Mouse (Mus musculus): ENCODE measurements at regions not wholly inside any gene's neighbourhood (a gene's known extent, or its start where the extent isn't known, plus 50 kb on each side); places are given as distances from the start of the nearest gene placed in this dataset.

DNA sequence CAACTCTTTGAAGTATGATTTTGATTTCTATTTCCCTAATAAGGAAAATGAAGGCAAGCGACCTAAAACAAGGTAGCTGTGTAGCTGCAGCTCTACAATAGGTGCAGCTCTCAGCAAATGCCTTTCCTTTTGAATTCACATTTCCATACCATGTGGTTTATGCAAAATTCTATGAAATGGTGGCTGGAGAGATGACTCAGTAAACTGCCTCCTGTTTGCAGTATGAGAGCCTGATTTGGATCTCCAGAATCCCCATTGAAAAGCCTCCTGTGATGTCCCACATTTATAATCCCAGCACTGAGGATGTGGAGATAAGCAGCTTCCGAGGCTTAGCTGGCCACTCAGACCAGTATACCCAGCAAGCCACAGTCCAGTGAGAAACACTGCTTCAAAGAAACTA, 59.6 kb downstream of the Npy1r start:
- DNase-seq (ENCODE audit: low read depth, low spot score), result no peak

DNA sequence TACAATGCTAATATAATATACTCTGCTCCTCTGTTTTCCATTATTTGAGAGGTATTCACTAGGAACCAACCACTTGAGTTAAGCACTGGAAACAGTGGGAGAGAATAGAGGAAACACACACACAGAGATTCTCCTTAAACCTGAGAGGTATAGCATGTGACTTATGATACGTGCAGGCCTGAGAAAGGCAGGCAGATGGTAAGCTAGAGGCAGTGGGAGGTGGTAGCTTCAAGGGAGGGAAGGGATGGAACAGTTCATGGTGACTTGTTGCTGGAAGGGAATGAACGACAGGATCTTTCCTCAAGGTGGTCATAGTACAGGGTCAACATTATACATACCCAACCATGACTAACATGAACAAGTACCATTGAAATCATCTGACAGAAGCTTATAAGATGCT, 60.8 kb downstream of the Npy1r start:
- DNase-seq (ENCODE audit: low read depth, low spot score), result no peak

DNA sequence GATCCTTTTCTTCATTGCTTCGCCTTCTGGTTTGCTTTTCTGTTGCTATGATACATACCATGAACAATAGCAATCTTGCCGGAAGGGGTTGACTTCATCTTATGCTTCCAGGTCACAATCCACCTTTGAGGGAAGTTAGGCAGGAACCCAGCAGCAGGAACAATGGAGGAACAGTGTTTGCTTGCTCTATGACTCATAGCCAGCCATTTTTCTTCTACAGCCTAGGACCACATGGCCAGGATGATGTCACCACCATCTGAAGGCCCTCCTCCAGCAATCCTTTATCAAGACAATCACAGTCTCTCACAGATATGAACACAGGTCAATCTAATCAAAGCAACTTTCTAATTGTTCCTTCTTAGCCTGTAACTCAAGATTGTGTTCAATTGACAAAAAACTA, 61.5 kb downstream of the Npy1r start:
- no peak for DNase-seq (ENCODE audit: low read depth, low spot score)

DNA sequence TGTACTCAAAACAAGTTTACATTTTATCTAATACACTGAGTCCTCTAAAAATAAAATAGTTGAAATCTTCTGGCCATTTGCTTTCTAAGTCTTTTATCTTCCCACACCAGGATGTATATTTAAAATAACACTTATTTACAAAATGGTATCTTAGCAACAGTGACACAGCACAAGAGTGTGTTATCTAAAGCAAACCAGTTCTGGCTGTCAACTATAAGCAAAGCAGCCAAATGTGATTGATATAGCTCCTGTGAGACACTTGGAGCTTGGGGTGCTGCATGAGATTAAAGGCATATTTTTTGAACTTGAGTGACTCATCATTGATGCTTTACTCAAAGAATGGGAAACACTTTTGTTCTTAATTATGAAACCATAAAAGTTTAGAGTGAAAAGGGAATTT, 62.7 kb downstream of the Npy1r start:
- DNase-seq (ENCODE audit: low read depth, low spot score), result no peak

DNA sequence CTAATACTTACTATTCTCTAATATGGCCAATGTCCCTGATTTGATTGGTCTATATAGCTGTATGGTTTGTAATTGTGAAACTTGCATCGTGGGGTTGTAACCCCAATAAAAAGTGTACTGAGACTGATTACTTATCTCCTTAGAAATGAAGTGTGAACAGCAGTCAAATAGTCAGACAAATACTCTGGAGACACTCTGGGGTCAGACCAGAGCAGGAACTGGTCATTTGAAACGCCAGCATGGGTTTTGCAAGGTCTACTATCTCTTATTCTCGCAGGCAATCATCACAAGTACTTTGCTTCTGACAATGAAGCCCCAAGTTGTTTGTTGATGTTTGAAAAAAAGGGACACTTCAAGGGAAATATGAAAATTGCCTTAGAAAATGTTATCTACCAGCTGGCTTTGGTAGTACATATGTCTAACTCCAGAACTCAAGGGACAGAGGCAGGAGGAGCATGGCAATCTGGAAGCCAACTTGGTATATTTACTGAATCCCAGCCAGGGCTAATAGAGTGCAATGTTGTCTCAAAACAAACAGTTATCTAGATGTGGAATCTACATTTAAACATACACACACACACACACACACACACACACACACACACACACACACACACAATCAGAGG, 64.1 kb downstream of the Npy1r start:
- DNase-seq (ENCODE audit: low read depth, low spot score), result no peak

DNA sequence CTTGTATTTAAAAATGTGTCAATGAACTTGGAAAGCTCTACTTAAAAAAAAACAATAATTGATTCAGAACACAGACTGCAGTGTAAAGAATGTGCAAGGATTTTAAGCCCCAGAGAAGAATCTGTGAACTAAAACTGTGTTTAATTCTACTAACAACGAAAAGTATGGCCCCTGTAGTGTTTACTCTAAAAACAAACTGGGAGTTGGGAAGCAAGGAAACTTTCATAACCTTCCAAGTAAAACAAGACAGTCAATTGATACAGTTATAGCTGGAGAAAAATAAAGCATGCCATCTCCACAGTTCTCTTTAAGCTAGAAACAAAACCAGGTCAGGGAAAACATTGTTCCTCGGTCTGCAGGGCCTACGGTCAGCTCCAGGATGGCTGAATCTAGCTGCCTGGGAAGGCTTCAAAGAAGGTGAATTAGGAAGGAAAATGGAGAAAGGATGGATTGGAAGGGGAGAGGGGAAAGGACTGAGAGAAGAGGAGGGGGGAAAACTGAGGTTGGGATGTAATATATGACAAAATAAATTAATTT, 68.1 kb downstream of the Npy1r start:
- no peak for DNase-seq (ENCODE audit: low read depth, low spot score)

DNA sequence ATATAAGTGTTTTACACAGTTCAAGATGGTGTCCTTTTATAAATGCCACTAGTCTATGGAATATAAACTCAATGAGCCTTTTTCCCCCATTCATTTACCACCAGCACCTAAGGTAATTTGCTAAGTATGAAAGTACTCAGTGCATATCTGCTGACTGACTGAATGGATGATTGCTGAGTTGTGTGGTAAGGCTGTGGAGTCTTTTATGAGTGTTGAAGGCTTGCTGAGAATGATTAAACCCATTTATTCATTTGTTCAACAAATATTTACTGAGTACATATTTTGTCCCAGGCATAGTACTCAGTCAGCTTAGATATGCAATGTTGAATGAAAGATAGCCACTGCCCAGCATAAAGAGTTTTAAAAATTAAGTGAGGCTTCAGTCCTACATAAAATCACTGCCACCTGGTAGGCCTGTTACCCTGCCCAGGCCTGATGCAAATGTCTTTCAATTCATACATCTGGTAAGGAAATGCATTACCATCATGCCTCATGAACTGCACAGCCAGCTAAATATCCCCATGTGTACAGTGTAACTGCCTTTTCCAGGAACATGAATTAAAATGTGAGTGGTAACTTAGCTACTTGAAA, 71.5 kb downstream of the Npy1r start:
- no peak for DNase-seq (ENCODE audit: low read depth, low spot score)

DNA sequence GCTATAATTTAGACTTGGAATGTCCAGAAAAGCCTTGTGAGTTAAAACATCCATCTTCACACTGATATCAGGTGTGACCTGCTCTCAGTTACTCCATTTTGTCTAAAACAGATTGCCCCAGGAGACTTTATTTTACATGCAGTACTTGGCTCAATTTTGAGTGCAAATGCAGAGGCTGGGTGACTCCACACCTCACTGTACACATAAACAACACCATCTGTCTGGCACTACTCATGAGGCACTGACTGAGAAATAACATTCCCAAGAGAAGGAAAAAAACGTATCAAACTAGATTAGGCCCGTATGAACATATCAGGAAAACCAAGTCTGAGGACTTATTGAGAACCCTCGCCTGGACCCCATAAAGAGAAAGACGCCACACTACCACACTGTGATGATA, 74.1 kb downstream of the Npy1r start:
- no peak for DNase-seq (ENCODE audit: low read depth, low spot score)

DNA sequence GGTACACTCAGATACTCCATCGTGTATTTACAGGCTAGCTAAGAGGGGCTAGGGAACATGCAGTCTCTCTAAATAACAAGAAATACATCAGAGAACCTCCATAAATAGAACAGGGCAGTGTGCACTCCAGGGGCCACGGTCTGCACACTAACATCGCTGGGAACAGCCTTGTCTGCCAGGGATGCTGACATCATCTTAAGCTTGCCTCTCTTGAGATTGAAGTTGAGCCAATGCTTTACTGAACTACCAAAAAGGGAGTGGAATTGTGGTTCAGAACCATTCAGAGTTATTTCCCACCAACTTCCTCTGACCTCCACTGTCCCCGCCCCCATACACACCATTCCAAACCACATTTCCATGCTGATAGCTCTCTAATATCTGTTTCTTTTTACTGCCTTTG, 75.7 kb downstream of the Npy1r start:
- no peak for DNase-seq (ENCODE audit: low read depth, low spot score)

DNA sequence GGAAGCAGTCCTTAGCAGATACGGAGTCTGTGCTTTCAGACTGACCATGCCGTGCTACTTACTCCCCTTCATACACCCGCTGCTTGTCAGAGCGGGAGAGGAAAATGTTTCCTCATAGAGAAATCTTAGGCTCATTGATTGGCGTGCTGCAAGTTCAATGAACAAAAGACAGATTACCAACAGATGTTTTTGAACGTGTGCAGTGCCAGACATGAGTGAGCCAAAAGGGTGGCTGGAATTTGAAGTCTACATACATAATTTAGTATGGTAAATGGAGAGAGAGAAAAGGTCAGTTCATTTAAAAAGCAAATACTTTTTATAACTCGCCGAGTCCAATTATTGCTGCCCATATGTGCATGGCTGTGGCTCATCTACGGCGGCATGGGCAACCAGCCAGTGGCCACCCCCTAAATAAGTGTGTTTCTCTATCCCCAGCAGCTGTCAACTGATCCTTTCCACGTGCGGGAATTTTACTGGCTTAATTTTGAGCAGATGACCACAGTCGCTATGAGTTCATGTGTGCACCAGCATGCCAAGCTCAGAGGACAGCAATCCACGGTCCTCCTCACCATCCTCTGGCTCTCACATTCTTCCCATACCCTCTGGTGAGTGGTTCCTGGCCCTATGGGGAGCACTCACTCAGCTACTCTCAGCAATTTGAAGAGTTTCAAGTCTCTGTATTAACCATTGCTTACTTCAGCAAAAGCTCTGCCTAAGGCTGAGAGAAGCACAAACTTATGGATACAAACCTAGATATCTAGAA, 80.3 kb downstream of the Npy1r start:
- DNase-seq (ENCODE audit: low read depth, low spot score), result no peak

DNA sequence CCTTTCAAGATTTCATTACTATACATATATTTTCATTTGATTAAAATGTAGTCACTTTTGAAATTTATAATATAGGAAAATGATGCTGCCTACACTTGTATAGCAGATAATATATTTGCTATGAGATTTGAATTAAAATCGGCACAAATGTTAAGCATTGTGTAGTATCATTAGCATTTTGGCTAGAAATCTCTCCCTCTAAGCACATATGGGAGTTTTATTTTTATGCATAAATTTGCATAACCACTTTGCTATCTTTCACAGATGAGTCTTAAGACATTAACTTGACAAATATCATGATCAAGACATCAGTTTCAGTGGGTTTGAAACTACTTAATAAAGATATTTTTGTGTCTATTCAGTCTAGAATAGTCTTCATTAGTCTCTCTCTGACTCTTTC, 80.4 kb upstream of the Naf1 start:
- no peak for DNase-seq (ENCODE audit: low read depth, low spot score)

DNA sequence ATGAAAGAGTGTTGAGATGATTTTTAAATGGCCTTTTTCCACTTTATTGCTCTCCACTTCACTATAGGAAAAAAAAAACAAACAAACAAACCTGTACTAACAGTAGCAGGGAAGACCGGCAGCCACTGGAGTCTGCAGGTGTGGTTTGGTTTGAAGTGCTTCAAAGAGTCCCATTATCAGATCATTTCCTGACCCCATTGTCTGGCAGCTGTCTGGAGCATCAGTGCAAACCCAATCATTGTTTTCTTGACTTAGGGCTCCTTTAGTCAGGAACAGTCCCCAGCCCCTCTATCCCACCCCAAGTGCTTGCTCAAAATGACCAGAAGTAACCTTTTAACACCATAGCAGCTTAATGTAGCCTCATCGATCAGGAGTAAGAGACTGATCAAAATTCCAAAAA, 77.4 kb upstream of the Naf1 start:
- DNase-seq (ENCODE audit: low read depth, low spot score), result peak; percentile 82

DNA sequence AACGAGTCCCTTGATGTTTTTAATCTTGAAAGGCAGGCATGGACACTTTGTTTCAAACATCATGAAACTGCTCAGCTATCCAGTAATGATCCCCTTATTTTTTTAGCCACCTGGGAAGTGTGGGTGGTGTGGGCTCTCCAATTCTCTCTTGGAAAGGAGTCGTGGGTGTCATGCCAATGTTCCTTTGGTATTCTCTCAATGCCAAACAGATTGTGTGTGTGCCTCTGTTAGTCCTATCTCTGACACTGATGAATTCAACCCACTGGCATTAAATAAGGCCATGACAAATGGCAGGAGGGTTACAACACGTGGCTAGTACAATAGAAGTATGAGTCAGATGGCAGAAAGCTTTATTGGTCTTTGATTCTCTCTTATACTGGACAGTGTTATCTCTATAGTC, 74.0 kb upstream of the Naf1 start:
- DNase-seq (ENCODE audit: low read depth, low spot score), result no peak
